Mouse (Mus musculus) stomach, embryonic 15.5 days (tissue): ENCODE measurements at regions not wholly inside any gene's neighbourhood (a gene's known extent, or its start where the extent isn't known, plus 50 kb on each side); places are given as distances from the start of the nearest gene placed in this dataset.
A peak's percentile ranks its signal among the peaks of the same experiment; 100 is the strongest.

ENCODE experiments used
- ATAC-seq: fragments of 200-750 bp; cut with Nextera tagmentation; 2 replicates; pipeline ENCODE4 v1.8.0; 2017; ENCODE audit warnings: low read depth, moderate number of reproducible peaks, moderate TSS enrichment; ENCODE audit not compliant: insufficient read depth, low FRiP score
- H3K27ac ChIP-seq: fragments of 300-500 bp; sonication (generic); 2 replicates; pipeline ENCODE4 v1.5.1; 2015; ENCODE audit warnings: mild to moderate bottlenecking, inconsistent platforms
- H3K27me3 ChIP-seq: fragments of 300-500 bp; sonication (generic); replicated peaks from 2 replicates; pipeline ENCODE4 v1.6.1; 2015; ENCODE audit warnings: inconsistent platforms
- H3K36me3 ChIP-seq: fragments of 300-500 bp; sonication (generic); 2 replicates; pipeline ENCODE4 v1.6.1; 2015; ENCODE audit warnings: inconsistent platforms
- H3K4me1 ChIP-seq: fragments of 300-500 bp; sonication (generic); 2 replicates; pipeline ENCODE4 v1.6.1; 2015; ENCODE audit warnings: inconsistent platforms
- H3K4me2 ChIP-seq: fragments of 300-500 bp; sonication (generic); 2 replicates; pipeline ENCODE4 v1.6.1; 2015; ENCODE audit warnings: mild to moderate bottlenecking, inconsistent platforms
- H3K4me3 ChIP-seq: fragments of 300-500 bp; sonication (generic); replicated peaks from 2 replicates; pipeline ENCODE4 v1.5.1; 2015; ENCODE audit warnings: inconsistent platforms
- H3K9ac ChIP-seq: fragments of 300-500 bp; sonication (generic); 2 replicates; pipeline ENCODE4 v1.6.1; 2015; ENCODE audit warnings: inconsistent platforms
- H3K9me3 ChIP-seq: fragments of 300-500 bp; sonication (generic); 2 replicates; pipeline ENCODE4 v1.6.1; 2016; ENCODE audit warnings: inconsistent platforms
- WGBS: fragments of 180-500 bp; shearing (Covaris S2); methylation state at CpG from one replicate; pipeline ENCODE4 v1.1.7; 2015; 5-methylcytosine and 5-hydroxymethylcytosine counted together

GRCm38 (mm10) chr9:84936291-84937055 is 376.1 kb upstream of the Gm11114 start:
- Histone ChIP-seq H3K4me2 (no peak overlapping the region), H3K36me3 (no peaks in the 10 kb centered on the region), H3K27ac (no peak overlapping the region), H3K9ac (no peak overlapping the region), H3K4me3 (no peak overlapping the region), H3K4me1 (no peaks in the 10 kb centered on the region), H3K27me3 (no peaks in the 10 kb centered on the region), H3K9me3 (no peaks in the 10 kb centered on the region)
- no peak for ATAC-seq
- 74% methylated on average over 2 of the region's 2 CpGs for WGBS

GRCm38 (mm10) chr9:84966558-84967154 is 345.9 kb upstream of the Gm11114 start:
- no peak overlapping the region for H3K4me3 ChIP-seq
- no peak overlapping the region for H3K27ac ChIP-seq
- WGBS, result 87% methylated on average over 11 of the region's 11 CpGs
- H3K4me1 ChIP-seq, result no peaks in the 10 kb centered on the region
- no peak for ATAC-seq
- H3K4me2 ChIP-seq, result no peak overlapping the region
- H3K9ac ChIP-seq, result no peak overlapping the region
- H3K9me3 ChIP-seq, result no peaks in the 10 kb centered on the region
- H3K27me3 ChIP-seq, result no peaks in the 10 kb centered on the region
- H3K36me3 ChIP-seq, result no peaks in the 10 kb centered on the region

- Histone ChIP-seq H3K36me3 (no peaks in the 10 kb centered on the region), H3K9ac (no peak overlapping the region), H3K27me3 (no peaks in the 10 kb centered on the region), H3K4me2 (no peak overlapping the region), H3K27ac (no peak overlapping the region), H3K4me3 (no peak overlapping the region), H3K9me3 (no peaks in the 10 kb centered on the region), H3K4me1 (no peaks in the 10 kb centered on the region)
- ATAC-seq, result no peak
- 84% methylated on average over 3 of the region's 3 CpGs for WGBS
Observed at GRCm38 (mm10) chr9:84969975-84970608, 342.5 kb upstream of the Gm11114 start.

- H3K27me3 ChIP-seq, result no peaks in the 10 kb centered on the region
- no peaks in the 10 kb centered on the region for H3K9me3 ChIP-seq
- H3K4me2 ChIP-seq, result no peak overlapping the region
- 81% methylated on average over 5 of the region's 5 CpGs for WGBS
- H3K27ac ChIP-seq, result no peak overlapping the region
- no peaks in the 10 kb centered on the region for H3K36me3 ChIP-seq
- H3K9ac ChIP-seq, result no peak overlapping the region
- H3K4me1 ChIP-seq, result no peaks in the 10 kb centered on the region
- no peak overlapping the region for H3K4me3 ChIP-seq
- no peak for ATAC-seq
Observed at GRCm38 (mm10) chr9:84977470-84977869, 335.1 kb upstream of the Gm11114 start.

- no peaks in the 10 kb centered on the region for H3K36me3 ChIP-seq
- no peaks in the 10 kb centered on the region for H3K4me1 ChIP-seq
- H3K4me2 ChIP-seq, result no peak overlapping the region
- no peak overlapping the region for H3K27ac ChIP-seq
- no peak overlapping the region for H3K4me3 ChIP-seq
- H3K9me3 ChIP-seq, result no peaks in the 10 kb centered on the region
- no peak for ATAC-seq
- WGBS, result 12% methylated on average over 1 of the region's 1 CpGs
- H3K27me3 ChIP-seq, result no peaks in the 10 kb centered on the region
- no peak overlapping the region for H3K9ac ChIP-seq
Observed at GRCm38 (mm10) chr9:85003414-85003813, 309.2 kb upstream of the Gm11114 start.

- no peak overlapping the region for H3K27ac ChIP-seq
- H3K36me3 ChIP-seq, result no peaks in the 10 kb centered on the region
- no peak overlapping the region for H3K4me3 ChIP-seq
- WGBS, result 62% methylated on average over 1 of the region's 1 CpGs
- H3K9ac ChIP-seq, result no peak overlapping the region
- H3K9me3 ChIP-seq, result no peaks in the 10 kb centered on the region
- ATAC-seq, result no peak
- H3K4me1 ChIP-seq, result no peaks in the 10 kb centered on the region
- no peaks in the 10 kb centered on the region for H3K27me3 ChIP-seq
- H3K4me2 ChIP-seq, result no peak overlapping the region
Observed at GRCm38 (mm10) chr9:85011361-85011760, 301.2 kb upstream of the Gm11114 start.

- Histone ChIP-seq H3K4me2 (no peak overlapping the region), H3K4me3 (no peak overlapping the region), H3K27me3 (no peaks in the 10 kb centered on the region), H3K9ac (no peak overlapping the region), H3K9me3 (no peaks in the 10 kb centered on the region), H3K36me3 (no peaks in the 10 kb centered on the region), H3K27ac (no peak overlapping the region), H3K4me1 (no peaks in the 10 kb centered on the region)
- WGBS, result 57% methylated on average over 2 of the region's 2 CpGs
- ATAC-seq, result no peak
Observed at GRCm38 (mm10) chr9:85048112-85048978, 264.2 kb upstream of the Gm11114 start.

GRCm38 (mm10) chr9:85052526-85052925 is 260.0 kb upstream of the Gm11114 start:
- Histone ChIP-seq H3K4me1 (no peaks in the 10 kb centered on the region), H3K27ac (no peak overlapping the region), H3K36me3 (no peaks in the 10 kb centered on the region), H3K4me3 (no peak overlapping the region), H3K9me3 (no peaks in the 10 kb centered on the region), H3K27me3 (no peaks in the 10 kb centered on the region), H3K9ac (no peak overlapping the region), H3K4me2 (no peak overlapping the region)
- 78% methylated on average over 4 of the region's 4 CpGs for WGBS
- no peak for ATAC-seq

- 43% methylated on average over 5 of the region's 5 CpGs for WGBS
- ATAC-seq, result peak; percentile 35; the same call in 1 of the 2 replicates
- Histone ChIP-seq H3K9ac (no peak overlapping the region), H3K27ac (no peak overlapping the region), H3K27me3 (no peaks in the 10 kb centered on the region), H3K9me3 (no peaks in the 10 kb centered on the region), H3K4me3 (no peak overlapping the region), H3K36me3 (no peaks in the 10 kb centered on the region), H3K4me2 (no peak overlapping the region), H3K4me1 (no peaks in the 10 kb centered on the region)
Observed at GRCm38 (mm10) chr9:85079975-85080374, 232.6 kb upstream of the Gm11114 start.

GRCm38 (mm10) chr9:85088556-85089338 is 223.8 kb upstream of the Gm11114 start:
- Histone ChIP-seq H3K4me1 (no peaks in the 10 kb centered on the region), H3K9me3 (no peaks in the 10 kb centered on the region), H3K9ac (no peak overlapping the region), H3K27ac (no peak overlapping the region), H3K36me3 (no peaks in the 10 kb centered on the region), H3K4me2 (no peak overlapping the region), H3K4me3 (no peak overlapping the region), H3K27me3 (no peaks in the 10 kb centered on the region)
- WGBS, result 76% methylated on average over 6 of the region's 6 CpGs
- ATAC-seq, result no peak

GRCm38 (mm10) chr9:85090297-85090696 is 222.3 kb upstream of the Gm11114 start:
- Histone ChIP-seq H3K27ac (no peak overlapping the region), H3K4me1 (no peaks in the 10 kb centered on the region), H3K27me3 (no peaks in the 10 kb centered on the region), H3K4me2 (no peak overlapping the region), H3K9me3 (no peaks in the 10 kb centered on the region), H3K4me3 (no peak overlapping the region), H3K9ac (no peak overlapping the region), H3K36me3 (no peaks in the 10 kb centered on the region)
- no peak for ATAC-seq
- WGBS, result 66% methylated on average over 10 of the region's 10 CpGs
